Mouse (Mus musculus) frontal cortex, postnatal 14 days (tissue): Measurements from ENCODE around the gene Gng3.
A peak's percentile ranks its signal among the peaks of the same experiment; 100 is the strongest.
"Not testable (repeated sequence)": the region's sequence is repeated elsewhere in the genome, so short reads cannot be mapped to it uniquely, and the experiment has no call there.

Source experiments
- DNase-seq, 2 experiments: peaks; one replicate each; pipeline ENCODE4 v3.0.0; 2022; ENCODE audit warnings: low spot score in 2 of 2

The Gng3 gene

DNA sequence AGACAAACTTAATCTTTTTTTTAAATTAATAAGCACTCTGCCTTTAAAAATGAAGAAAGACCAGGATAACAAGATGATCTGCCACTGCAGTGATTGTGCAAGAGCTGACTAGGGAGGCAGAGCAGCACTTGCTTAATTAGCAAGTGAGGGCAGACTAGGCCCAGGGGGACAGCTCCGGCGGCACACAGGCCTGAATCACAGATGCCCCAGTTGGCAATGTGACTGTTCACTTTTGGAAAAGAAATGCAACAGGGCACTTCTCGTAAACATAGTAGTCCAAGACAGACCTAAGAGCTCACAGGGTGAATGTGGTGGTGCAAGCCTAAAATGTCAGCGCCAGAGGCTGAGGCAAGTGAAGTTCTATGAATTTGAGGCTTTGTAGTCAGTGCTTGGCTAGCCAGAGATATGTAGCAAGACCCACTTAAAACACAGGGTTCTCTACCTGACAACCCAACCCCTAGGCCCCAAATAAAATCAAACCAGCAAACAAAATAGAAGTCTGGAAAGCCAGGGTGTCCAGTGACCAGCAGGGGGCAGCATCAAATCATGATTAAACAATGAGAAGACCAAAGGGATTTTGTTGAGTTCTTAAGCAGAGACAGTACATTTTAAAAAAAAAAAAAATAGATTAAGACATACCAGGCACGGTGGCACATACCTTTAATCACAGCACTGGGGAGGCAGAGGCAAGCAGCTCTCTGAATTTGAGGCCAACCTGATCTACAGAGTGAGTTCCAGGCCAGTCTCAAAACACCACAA lies 5.6 kb upstream of the Gng3 start:
- DNase-seq, result peak in 1 of 2 experiments; percentile 74

DNA sequence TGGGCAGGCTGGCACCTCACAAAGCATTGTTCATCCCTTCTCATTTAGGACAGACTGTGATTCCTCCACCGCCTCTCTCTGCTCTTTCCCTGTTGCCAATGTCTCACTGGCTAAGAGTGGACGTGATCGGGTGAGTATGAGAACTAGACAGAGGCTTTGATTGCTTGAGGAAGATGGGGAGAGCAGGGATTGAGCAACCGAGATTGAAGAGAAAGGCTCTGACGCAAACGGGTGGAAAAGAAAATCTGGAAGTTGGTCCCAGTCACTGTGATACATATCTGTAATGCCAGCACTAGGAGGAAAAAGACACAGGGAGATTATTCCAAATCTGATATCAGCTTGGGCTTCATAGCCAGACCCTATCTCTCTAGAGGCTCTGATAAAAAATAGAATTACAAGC lies 4.0 kb upstream of the Gng3 start:
- no peak for DNase-seq

DNA sequence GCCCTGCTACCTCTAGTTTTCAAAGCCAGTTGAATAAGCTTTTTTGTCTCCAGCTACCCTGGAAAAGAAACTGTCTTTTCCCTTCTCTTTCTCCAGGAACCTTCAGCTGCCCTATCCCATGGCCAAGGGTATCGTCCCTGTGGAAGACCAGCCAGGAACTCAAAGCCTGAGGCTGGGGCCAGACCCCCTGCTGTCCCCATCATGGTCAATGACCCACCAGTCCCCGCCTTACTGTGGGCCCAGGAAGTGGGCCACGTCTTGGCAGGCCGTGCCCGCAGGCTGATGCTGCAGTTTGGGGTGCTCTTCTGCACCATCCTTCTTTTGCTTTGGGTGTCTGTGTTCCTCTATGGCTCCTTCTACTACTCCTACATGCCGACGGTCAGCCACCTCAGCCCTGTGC lies 2.0 kb upstream of the Gng3 start:
- no peak for DNase-seq

DNA sequence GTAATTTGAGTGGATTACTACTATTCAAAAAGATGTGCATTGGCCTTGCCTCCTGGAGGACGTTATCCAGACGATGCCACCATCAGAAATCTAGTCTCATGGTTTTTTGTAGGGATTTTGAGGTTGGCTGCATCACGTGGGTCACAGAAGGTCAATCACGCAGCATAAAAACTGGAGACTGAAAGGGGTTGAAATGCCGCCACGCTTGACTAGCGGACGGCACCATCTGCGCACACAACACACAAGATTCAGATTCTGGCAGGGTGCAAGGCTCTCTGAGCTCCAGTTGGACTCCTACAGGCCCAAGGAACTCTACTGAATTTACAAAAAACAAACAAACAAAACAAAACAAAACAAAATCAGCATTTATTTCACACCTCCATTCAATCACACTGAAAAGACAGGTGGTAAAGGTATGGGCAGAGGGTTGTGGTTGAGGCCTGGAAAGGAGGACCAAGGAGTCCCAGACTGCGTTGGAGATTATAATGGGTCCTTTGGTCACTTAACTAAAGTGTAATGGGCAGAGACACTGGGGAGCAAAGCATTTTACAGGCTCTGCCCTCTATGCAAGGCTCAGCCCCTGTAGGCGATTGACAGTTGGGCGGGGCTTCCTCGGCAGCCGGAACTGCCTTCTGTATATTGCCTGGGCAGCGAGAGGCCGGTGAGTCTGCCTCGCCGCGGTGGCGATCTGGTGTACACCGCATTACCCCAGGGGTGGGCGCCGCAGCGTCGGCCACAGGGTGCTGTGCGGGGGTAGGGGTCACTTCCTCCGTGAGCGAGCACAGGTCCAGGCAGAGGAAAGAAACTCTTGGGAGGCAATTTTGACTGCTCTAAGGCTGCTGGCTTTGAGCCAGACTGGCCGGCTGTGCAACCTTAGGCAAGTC lies 1.2 kb upstream of the Gng3 start:
- peak in 1 of 2 experiments; percentile 69 for DNase-seq

DNA sequence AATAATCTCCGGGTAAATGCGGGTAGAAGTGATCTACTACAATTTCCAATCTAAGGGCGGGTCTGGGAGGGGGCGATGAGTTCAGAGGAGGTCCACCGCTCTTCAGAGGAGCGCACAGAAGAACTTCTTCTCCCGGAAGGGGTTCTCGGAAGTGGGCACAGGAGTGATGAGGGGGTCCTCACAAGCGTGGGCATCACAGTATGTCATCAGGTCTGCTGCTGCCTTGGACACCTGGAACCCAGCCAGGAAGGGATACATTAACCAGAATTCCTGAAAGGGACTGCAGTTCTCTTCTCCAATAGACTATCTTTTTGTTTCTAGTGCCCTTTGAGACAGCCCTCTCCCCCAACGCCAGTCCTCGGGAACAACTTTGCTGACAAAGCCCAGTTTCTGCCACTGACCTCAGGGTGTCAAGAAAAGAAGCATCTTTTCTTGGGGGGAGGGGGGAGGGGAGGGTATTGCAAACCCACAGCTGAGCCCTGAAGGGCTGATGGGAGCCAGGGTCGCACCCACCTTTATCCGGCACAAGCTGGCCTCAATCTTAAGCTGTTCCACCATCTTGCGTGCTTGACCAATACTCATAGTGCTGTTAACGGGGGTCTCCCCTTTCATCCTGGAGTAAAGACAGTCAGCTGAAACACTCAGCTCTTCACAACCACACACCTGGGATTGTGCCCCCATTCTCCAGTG lies 808 bp downstream of the Gng3 start:
- DNase-seq, result peak in 1 of 2 experiments; percentile 38

DNA sequence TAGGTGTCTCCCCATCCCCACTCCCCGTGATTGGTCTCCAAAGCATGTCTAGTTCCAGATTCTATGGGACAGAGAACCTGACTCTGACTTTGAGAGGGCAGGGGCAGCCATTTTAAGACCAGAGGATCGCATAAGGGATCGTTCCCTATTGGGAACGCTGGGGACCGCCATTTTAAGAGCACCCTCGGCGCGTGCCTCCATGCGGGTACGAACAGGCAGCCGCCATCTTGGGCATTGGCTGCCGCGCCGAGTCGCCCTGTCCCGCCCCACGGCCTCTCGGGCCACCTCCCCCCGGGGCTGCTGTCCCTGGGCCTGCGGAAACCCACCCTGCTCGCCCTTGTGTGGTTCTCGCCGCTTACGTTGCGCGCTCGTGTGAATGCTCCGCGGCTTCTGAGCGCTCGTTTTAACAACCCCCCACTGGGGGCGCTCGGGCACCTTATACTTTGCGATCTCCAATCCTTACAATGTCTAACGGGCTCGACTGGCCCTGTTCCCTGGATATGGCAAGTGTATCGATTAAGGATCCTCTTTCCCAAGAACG lies 1.7 kb downstream of the Gng3 start, which contains the start of gene Bscl2:
Gene Bscl2, plus strand, starts transcription at position 217 of the 541 bp plus-strand sequence.
- DNase-seq, result peak; percentile 85 to 87

DNA sequence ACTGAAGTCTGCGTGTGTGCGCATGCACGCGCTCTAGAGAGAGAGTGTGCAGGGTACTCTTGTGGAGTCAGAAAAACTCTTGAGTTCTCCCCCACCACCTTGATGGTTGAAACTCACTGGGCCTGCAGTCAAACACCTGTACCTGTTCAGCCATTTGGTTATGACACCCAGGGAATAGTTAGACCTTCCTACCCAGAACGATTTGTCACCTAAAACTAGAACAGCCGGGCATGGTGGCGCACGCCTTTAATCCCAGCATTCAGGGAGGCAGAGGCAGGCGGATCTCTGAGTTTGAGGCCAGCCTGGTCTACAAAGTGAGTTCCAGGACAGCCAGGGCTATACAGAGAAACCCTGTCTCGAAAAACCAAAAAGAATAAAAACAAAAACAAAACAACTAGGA lies 2.7 kb downstream of the Gng3 start:
- DNase-seq, result not testable (repeated sequence)

DNA sequence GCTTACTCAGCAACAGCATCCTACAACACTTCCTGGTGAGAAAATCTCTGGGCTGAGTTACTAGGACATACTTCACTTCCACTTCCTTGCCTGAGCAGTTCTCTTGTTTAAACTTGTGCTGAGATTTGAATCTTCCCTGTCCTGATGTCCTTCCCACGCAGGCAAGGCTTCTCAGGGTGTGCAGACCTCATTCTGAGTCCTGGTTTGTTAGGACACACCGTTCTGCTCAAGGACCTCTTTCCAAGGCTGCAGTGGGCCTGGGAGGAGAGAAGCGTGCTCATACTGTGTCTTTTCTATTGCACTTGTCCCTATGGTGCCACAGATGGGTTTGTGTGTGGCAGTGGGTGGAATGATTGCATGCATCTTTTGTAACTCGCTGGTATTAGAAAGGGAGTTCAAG lies 6.0 kb downstream of the Gng3 start:
- DNase-seq, result no peak

DNA sequence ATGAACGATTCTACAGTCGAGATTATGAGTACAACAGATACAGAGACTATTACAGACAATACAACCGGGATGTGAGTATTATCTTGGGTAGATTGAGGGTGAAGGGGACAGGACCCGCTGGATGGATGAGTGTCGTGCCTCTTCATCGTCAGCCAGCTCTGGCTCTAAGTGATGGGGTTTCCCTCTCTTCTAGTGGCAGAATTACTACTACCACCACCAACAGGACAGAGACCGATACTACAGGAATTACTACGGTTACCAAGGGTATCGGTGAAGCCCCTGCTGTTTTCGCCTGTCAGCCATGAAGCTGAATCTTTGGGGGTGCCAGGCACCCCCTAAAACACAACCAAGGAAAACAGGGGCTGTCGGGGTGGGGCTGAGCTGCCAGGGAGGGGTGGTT lies 7.7 kb downstream of the Gng3 start:
- no peak for DNase-seq

DNA sequence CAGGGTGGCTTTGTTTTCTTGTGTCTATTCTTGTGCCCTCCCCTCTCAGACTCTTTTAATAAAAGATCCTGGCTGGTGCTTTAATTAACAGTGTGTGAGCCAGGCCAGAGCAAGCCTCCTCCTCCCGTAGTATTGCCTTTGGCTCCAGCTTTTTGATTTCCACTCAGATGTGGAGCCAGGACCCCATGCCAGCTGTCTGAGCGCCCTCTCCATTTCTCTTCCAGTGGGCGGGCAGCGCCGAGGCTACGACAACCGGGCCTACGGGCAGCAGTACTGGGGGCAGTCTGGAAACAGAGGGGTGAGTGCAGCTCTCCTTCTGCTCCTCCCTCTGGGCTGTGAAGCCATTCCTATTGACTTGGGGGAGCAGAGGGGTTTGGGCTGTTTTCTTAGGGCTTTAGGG lies 8.3 kb downstream of the Gng3 start:
- no peak for DNase-seq

DNA sequence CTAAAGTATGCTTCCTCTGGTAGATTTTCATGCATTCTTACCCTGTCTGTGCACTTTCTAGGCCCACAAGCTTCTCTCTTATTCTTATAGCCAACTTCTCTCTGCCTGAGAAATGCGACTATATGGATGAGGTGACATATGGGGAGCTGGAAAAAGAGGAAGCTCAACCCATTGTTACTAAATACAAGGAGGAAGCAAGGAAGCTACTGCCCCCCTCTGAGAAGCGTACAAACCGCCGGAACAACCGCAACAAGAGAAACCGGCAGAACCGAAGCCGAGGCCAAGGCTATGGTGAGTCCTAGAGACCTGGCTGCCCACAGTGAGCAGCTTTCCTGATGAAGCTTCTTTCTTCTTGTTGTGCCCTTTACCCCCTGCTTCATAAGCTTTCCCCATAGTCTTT lies 9.3 kb downstream of the Gng3 start, which contains the start of gene AC129217.1:
Gene AC129217.1, plus strand, starts transcription at position 114 of the 400 bp plus-strand sequence.
- no peak for DNase-seq

DNA sequence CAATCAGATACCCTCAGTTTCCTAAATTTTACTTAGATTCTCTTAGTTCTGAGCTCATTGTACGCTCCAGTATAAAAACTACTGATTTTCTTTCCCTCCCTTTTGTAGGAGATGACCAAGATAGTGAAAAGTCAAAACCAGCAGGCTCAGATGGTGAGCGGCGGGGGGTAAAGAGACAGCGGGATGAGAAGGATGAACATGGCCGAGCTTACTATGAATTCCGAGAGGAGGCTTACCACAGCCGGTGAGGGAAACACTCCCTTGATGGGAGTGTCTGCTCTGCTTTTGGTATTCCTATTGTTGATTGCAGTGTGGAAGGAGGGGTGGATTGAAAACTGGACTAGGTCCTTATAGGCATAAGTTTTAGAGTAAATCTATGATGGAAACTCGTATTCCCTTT lies 16.3 kb downstream of the Gng3 start:
- DNase-seq, result no peak

DNA sequence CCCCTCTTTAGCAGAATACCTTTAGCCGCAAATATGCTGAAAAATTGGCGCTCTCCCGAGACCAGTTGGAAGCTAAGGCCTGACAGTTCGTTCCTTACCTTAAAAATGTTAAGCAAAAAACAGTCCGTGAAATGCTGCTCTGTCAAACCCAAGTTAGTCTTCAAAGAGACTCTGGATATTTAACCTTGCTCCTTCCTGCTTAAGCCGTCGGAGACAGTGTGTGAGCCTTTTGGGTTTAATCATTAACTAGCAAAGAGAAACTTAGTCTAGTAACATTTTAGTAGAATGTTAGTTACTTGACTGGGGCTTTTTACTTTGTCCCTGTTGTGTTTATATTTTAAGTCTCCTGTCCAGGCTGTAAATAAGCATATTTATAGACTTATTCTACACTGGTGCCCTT lies 17.8 kb downstream of the Gng3 start:
- no peak for DNase-seq

DNA sequence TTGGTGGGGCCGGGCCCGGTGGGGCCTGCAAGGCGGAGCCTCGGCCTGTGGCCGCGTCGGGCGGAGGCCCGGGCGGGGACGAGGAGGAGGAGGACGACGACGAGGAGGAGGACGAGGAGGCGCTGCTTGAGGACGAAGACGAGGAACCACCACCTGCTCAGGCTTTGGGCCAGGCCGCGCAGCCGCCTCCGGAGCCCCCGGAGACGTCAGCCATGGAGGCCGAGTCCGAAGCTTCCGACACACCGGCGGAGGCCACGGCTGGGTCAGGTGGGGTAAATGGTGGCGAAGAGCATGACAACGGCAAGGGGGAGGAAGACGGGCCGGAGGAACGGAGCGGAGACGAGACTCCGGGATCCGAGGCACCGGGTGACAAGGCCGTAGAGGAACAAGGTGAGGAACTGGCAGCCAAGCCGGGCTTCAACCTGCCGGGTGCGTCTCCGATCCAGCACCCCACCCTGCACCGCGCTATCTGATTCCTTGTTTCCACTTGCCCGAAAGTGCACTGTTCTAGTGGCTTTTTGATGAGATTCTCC lies 18.5 kb downstream of the Gng3 start:
- DNase-seq, result peak in 1 of 2 experiments; percentile 49

DNA sequence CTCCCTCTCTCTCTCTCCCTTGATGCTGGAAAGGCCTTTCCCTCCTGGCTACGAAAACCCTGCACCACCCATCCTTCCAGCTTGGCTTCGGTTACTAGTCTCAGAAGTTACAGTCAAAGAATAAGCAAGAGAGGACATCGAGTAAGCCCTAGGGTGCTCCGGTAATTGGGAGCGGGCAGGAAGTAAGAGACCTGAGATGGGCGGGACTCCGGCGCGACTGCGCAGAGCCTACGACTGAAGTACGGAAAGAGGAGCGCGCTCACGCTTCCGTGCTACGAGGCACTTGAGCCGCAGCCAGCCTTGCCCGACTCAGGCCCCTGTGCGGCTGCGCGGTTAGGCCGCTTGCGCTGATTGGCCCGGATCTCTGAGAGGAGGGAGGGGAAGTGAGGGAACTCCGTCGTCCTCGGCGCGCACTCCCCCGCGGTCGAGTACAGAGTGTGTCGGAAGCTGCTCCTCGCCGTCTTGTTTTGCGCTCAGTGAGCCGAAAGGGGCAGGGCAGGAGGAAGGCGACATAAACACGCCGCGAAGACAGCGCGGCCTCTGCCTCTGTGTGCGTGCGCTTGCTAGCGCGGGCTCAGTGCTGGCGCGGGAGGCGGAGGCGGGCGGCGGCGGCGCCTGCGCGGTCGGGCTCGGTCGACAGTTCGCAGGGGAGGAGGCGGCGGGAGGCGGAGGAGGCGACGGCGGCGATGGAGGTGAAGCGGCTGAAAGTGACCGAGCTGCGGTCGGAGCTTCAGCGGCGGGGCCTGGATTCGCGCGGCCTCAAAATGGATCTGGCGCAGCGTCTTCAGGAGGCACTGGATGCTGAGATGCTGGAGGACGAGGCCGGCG lies 19.2 kb downstream of the Gng3 start, which contains the start of gene Hnrnpul2:
Gene Hnrnpul2, plus strand, starts transcription at position 415 of the 828 bp plus-strand sequence.
- peak; percentile 97 to 98 for DNase-seq

DNA sequence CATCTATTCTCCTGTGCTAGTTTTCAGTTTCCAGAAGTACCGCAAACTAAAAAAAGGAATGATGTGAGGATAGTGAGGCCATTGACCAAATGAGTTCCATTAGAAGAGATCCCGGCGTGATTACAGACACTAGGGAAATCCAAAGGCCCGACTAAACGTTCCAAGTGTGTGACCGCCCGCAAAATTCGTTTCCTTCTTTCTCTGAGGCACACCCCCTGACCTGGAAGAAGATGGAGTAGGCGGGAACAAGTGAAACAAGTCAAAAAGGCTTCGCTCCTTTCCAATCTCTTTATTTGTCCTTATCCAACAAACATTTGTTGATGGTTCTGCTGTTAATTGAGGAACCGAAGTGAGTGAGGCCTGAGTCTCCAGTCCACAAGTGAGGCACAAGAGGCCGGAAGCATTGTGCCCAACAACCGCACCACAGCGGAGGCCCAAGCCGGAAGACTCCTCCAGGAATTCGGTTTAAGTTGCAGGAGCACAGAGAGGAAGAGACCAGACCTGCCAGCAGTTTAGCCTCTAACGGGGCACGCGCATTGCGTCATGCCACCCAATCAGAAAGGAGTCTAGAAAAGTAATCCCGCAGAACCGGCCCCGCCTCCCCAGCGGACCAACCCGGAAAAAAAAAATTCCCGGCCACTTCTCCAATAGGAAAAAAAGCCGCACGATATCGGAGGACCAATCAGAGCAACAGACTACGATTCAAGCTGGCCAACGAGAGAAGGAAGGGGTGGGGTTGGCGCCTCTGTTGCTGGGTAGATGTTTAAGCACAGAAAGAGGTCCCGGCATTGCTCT lies 20.0 kb downstream of the Gng3 start, which contains the start of gene Ttc9c:
Gene Ttc9c, minus strand, starts transcription at position 533 of the 795 bp plus-strand sequence.
- DNase-seq, result peak; percentile 97 to 98

DNA sequence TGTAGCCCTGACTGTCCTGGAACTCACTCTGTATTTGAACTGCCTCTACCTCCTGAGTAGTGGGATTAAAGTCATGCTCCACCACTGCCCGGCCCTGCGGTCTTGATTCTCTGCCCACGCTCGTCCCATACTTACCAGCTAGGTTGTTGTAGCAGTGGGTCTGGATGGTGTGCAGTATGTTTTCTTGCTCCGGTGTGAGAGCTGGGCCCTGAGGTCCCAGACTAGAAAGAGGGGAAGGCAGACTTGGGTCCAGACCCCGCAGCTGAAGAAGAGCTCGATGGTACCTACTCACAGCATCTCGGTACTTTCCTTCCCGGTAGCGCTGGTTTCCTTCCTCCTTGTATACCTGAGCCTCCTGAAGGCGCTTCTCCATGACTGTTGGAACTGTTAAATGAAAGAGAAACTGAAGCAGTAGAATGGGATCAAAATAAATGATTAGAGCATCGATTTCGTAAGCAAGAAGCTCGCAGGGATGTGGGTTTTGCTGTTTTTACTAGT lies 20.6 kb downstream of the Gng3 start:
- no peak for DNase-seq

DNA sequence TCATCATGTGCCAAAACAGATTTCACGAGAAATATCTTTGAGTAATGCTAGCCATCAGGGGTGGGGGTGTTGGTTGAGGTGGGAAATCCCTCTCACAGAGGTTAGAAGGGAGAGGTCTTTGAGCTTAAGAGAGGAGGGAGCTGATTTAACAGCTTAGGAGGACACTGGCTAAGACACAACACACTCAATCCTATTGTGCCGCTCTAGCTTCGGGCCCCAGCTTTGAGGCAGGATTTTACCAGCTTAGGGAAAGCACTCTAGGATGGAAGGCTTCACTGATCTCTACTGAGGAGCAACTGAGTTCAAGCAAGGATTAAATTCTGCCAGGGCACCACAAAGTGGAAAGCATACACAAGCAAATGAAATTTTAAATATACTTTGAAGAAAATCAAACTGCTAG lies 22.0 kb downstream of the Gng3 start:
- no peak for DNase-seq

DNA sequence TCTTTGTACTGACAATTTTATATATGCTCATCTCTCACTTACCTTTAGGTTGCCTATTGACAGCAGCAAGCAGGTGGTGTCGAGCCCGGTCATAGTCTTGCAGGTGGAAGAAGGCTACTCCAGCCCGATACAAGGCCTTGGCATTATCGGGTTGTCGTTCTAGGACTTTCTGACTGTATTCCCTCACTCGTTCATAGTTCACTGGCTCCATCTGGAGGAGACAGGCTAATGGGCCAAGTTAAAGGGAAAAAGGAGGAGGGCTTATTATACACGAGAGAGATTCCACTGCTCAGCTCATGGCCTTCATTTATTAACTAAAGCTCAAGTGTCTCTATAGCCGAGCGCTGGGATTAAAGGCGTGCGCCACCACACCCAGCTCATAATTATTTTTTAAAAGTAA lies 23.2 kb downstream of the Gng3 start:
- DNase-seq, result no peak
